ENCODE assay signal across 11 mouse cellular contexts in the genomic region with DNA sequence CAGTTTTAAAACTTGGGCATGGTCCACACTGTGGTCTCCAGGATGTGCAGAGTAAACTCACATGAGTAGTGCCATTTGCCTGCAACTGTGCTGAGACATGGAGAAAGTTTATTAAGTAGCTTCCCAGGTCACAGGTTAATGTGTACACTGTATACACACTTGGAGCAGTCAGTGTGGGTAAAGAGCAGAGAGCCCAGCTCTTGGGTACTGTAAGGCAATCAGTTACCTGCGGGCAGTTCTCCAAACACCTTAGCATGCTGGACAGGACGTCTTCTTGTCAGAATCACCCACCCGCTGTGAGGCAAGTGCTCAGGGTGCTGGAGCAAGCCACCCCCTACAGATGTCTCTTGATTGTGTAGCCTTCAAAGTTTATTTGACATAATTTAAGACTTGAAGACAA. TPM values are rescaled to one million over a fixed set of nuclear protein-coding genes. Genes with fewer than 3 reads are reported as not detected.
"Had no signal": no experiment of that assay in that cellular context is flagged by ENCODE, and none has a peak within 500 bp of the region (broad histone marks: within the 10 kb centered on the region; RNA-seq: fewer than 3 reads in every experiment).

No protein-coding gene starts in this region.

- H3K4me1 ChIP-seq: lung, embryonic 15.5 days had no signal

- H3K27me3 ChIP-seq: liver, embryonic 15.5 days; lung, embryonic 15.5 days; megakaryocyte, embryonic 14.5 days; midbrain, embryonic 13.5 days had no signal

- H3K27ac ChIP-seq: left cerebral cortex, adult 2 months; liver, embryonic 15.5 days; lung, embryonic 15.5 days; midbrain, embryonic 13.5 days had no signal

- ATAC-seq: intestine, postnatal 0 days; midbrain, embryonic 13.5 days; midbrain, embryonic 16.5 days had no signal

- H3K4me3 ChIP-seq: left cerebral cortex, adult 2 months; liver, embryonic 15.5 days; lung, embryonic 15.5 days; midbrain, embryonic 10.5 days; midbrain, embryonic 13.5 days; myocyte had no signal

- H3K9me3 ChIP-seq: liver, embryonic 15.5 days; lung, embryonic 15.5 days; megakaryocyte, embryonic 14.5 days; midbrain, embryonic 10.5 days; midbrain, embryonic 13.5 days had no signal

- H3K4me2 ChIP-seq: liver, embryonic 11.5 days; liver, embryonic 15.5 days; lung, embryonic 15.5 days; midbrain, embryonic 13.5 days had no signal

- H3K9ac ChIP-seq: liver, embryonic 15.5 days; lung, embryonic 15.5 days; midbrain, embryonic 13.5 days had no signal

- H3K36me3 ChIP-seq: liver, embryonic 15.5 days; lung, embryonic 15.5 days; midbrain, embryonic 10.5 days had no signal

RNA-seq across cellular contexts. Expression of a gene that starts 41.2 kb away (rescaled TPM):
- total RNA-seq: monocyte, adult 5-6 weeks had no signal
